Mouse (Mus musculus) intestine, embryonic 14.5 days (tissue): ENCODE results near the gene Ttbk2. TPM values are rescaled to one million over a fixed set of nuclear protein-coding genes. Genes with fewer than 3 reads are reported as not detected.

Experiments
- ATAC-seq: fragments of 200-750 bp; cut with Nextera tagmentation; replicated peaks from 2 replicates; pipeline ENCODE4 v1.8.0; 2017; ENCODE audit warnings: low read depth, moderate number of reproducible peaks, moderate TSS enrichment, moderate library complexity; ENCODE audit not compliant: low FRiP score, low TSS enrichment
- DNase-seq: peaks from one replicate; pipeline ENCODE4 v3.0.0-alpha.2; 2018; ENCODE audit warnings: low spot score
- H3K27ac ChIP-seq: fragments of 300-500 bp; sonication (generic); 2 replicates; pipeline ENCODE4 v1.5.1; 2014; ENCODE audit warnings: low read depth, mild to moderate bottlenecking, control low read depth
- H3K27me3 ChIP-seq: fragments of 300-500 bp; sonication (generic); replicated peaks from 2 replicates; pipeline ENCODE4 v1.6.1; 2014; ENCODE audit warnings: low read length, control low read depth; ENCODE audit not compliant: control insufficient read depth, insufficient read depth
- H3K36me3 ChIP-seq: fragments of 300-500 bp; sonication (generic); 2 replicates; pipeline ENCODE4 v1.6.1; 2014; ENCODE audit warnings: low read length, control low read depth; ENCODE audit not compliant: control insufficient read depth, insufficient read depth
- H3K4me1 ChIP-seq: fragments of 300-500 bp; sonication (generic); replicated peaks from 2 replicates; pipeline ENCODE4 v1.6.1; 2014; ENCODE audit warnings: low read length, control low read depth, mixed read lengths; ENCODE audit not compliant: control insufficient read depth, insufficient read depth
- H3K4me2 ChIP-seq: fragments of 300-500 bp; sonication (generic); 2 replicates; pipeline ENCODE4 v1.6.1; 2014; ENCODE audit warnings: low read length
- H3K4me3 ChIP-seq: fragments of 300-500 bp; sonication (generic); 2 replicates; pipeline ENCODE4 v1.5.1; 2014; ENCODE audit warnings: low read depth, low read length, control low read depth, mixed read lengths
- H3K9ac ChIP-seq: fragments of 300-500 bp; sonication (generic); 2 replicates; pipeline ENCODE4 v1.6.1; 2014; ENCODE audit warnings: mild to moderate bottlenecking, low read length
- H3K9me3 ChIP-seq: fragments of 300-500 bp; sonication (generic); 2 replicates; pipeline ENCODE4 v1.6.1; 2016; ENCODE audit warnings: low read length, control low read depth; ENCODE audit not compliant: control insufficient read depth
- WGBS: fragments of 180-500 bp; shearing (Covaris S2); extraction: QIAGEN DNeasy Blood & Tissue Kit; methylation state at CpG from one replicate; pipeline ENCODE4 v1.1.7; 2014; 5-methylcytosine and 5-hydroxymethylcytosine counted together
- polyA plus RNA-seq: library from polyadenylated mRNA; unstranded; fragments of >200 nt; fragmentation: Nextera tagmentation; extraction: Ambion mirVana; gene quantifications from 2 replicates; pipeline ENCODE4 v1.2.1, GENCODE M21; 2014

The Ttbk2 gene
- polyA plus RNA-seq, 1 experiment from 2014 or later, result 4.9 TPM

GRCm38 (mm10) chr2:120860699-120861098, 10.3 kb upstream of the Ttbk2 start:
- Histone ChIP-seq H3K4me1 (no peaks in the 10 kb centered on the region), H3K27ac (no peak overlapping the region), H3K9ac (no peak overlapping the region), H3K9me3 (no peaks in the 10 kb centered on the region), H3K27me3 (no peaks in the 10 kb centered on the region), H3K36me3 (peaks cover 43% of the 10 kb centered on the region), H3K4me3 (no peak overlapping the region), H3K4me2 (no peak overlapping the region)
- no peak for DNase-seq
- 50% methylated on average over 1 of the region's 1 CpGs for whole genome bisulfite sequencing
- no peak for ATAC-seq

- Histone ChIP-seq H3K4me3 (no peak overlapping the region), H3K27ac (no peak overlapping the region), H3K4me1 (no peaks in the 10 kb centered on the region), H3K9me3 (no peaks in the 10 kb centered on the region), H3K27me3 (no peaks in the 10 kb centered on the region), H3K36me3 (peaks cover 28% of the 10 kb centered on the region), H3K9ac (no peak overlapping the region), H3K4me2 (no peak overlapping the region)
- WGBS, result 89% methylated on average over 3 of the region's 3 CpGs
- DNase-seq, result no peak
- ATAC-seq, result no peak
Measured at GRCm38 (mm10) chr2:120858131-120858530, 7.7 kb upstream of the Ttbk2 start.

GRCm38 (mm10) chr2:120853151-120853550, 2.7 kb upstream of the Ttbk2 start:
- no peak for DNase-seq
- H3K27ac ChIP-seq, result no peak overlapping the region
- WGBS, result 79% methylated on average over 3 of the region's 3 CpGs
- H3K4me2 ChIP-seq, result no peak overlapping the region
- H3K9me3 ChIP-seq, result no peaks in the 10 kb centered on the region
- no peaks in the 10 kb centered on the region for H3K27me3 ChIP-seq
- H3K9ac ChIP-seq, result no peak overlapping the region
- no peak overlapping the region for H3K4me3 ChIP-seq
- ATAC-seq, result no peak
- H3K4me1 ChIP-seq, result peaks cover 7% of the 10 kb centered on the region; the same call in 1 of the 2 replicates
- H3K36me3 ChIP-seq, result no peaks in the 10 kb centered on the region

- WGBS, result 16% methylated on average over 1 of the region's 1 CpGs
- Histone ChIP-seq H3K4me3 (no peak overlapping the region), H3K27me3 (no peaks in the 10 kb centered on the region), H3K4me1 (peaks cover 7% of the 10 kb centered on the region; the same call in 1 of the 2 replicates), H3K4me2 (no peak overlapping the region), H3K9ac (no peak overlapping the region), H3K36me3 (no peaks in the 10 kb centered on the region), H3K27ac (no peak overlapping the region), H3K9me3 (no peaks in the 10 kb centered on the region)
- DNase-seq, result no peak
- no peak for ATAC-seq
Measured at GRCm38 (mm10) chr2:120852626-120853025, 2.2 kb upstream of the Ttbk2 start.

- DNase-seq, result peak; percentile 83
- no peaks in the 10 kb centered on the region for H3K27me3 ChIP-seq
- 1% methylated on average over 44 of the region's 71 CpGs for WGBS
- peak; percentile 75 for ATAC-seq
- H3K27ac ChIP-seq, result no peak within 1 kb of the TSS
- H3K9me3 ChIP-seq, result no peaks in the 10 kb centered on the region
- no peaks in the 10 kb centered on the region for H3K36me3 ChIP-seq
- peak within 1 kb of the TSS; percentile 88 for H3K4me2 ChIP-seq
- peak within 1 kb of the TSS; percentile 88 for H3K4me3 ChIP-seq
- H3K4me1 ChIP-seq, result peaks cover 7% of the 10 kb centered on the region; the same call in 1 of the 2 replicates
- peak within 1 kb of the TSS; percentile 71 for H3K9ac ChIP-seq
Measured at GRCm38 (mm10) chr2:120849449-120850423, 668 bp downstream of the Ttbk2 start, which contains the start of gene Cdan1. TSS of gene Cdan1 (minus strand) at chr2:120850128.

GRCm38 (mm10) chr2:120845280-120845679, 5.1 kb downstream of the Ttbk2 start:
- no peak for ATAC-seq

GRCm38 (mm10) chr2:120843990-120844389, 6.4 kb downstream of the Ttbk2 start:
- ATAC-seq, result no peak
- 81% methylated on average over 4 of the region's 4 CpGs for WGBS
- no peaks in the 10 kb centered on the region for H3K36me3 ChIP-seq

More at GRCm38 (mm10) chr2:120845280-120845679, 5.1 kb downstream of the Ttbk2 start:
- H3K9me3 ChIP-seq, result no peaks in the 10 kb centered on the region
- no peaks in the 10 kb centered on the region for H3K27me3 ChIP-seq
- DNase-seq, result no peak
- no peak overlapping the region for H3K4me2 ChIP-seq
- no peak overlapping the region for H3K4me3 ChIP-seq
- WGBS, result 94% methylated on average over 1 of the region's 1 CpGs
- H3K27ac ChIP-seq, result no peak overlapping the region
- peaks cover 5% of the 10 kb centered on the region; the same call in 1 of the 2 replicates for H3K4me1 ChIP-seq
- no peaks in the 10 kb centered on the region for H3K36me3 ChIP-seq
- H3K9ac ChIP-seq, result no peak overlapping the region

GRCm38 (mm10) chr2:120841211-120841610, 9.2 kb downstream of the Ttbk2 start:
- H3K4me2 ChIP-seq, result no peak overlapping the region
- no peak overlapping the region for H3K4me3 ChIP-seq
- 85% methylated on average over 1 of the region's 1 CpGs for WGBS
- H3K27ac ChIP-seq, result no peak overlapping the region
- ATAC-seq (no peak), DNase-seq (no peak)
- no peak overlapping the region for H3K9ac ChIP-seq
- H3K9me3 ChIP-seq, result no peaks in the 10 kb centered on the region
- H3K4me1 ChIP-seq, result no peaks in the 10 kb centered on the region
- H3K36me3 ChIP-seq, result no peaks in the 10 kb centered on the region
- H3K27me3 ChIP-seq, result no peaks in the 10 kb centered on the region

More at GRCm38 (mm10) chr2:120843990-120844389, 6.4 kb downstream of the Ttbk2 start:
- no peaks in the 10 kb centered on the region for H3K27me3 ChIP-seq
- H3K4me3 ChIP-seq, result no peak overlapping the region
- no peak overlapping the region for H3K4me2 ChIP-seq
- H3K9me3 ChIP-seq, result no peaks in the 10 kb centered on the region
- H3K9ac ChIP-seq, result no peak overlapping the region
- DNase-seq, result no peak
- H3K4me1 ChIP-seq, result peaks cover under 1% of the 10 kb centered on the region; the same call in 1 of the 2 replicates
- no peak overlapping the region for H3K27ac ChIP-seq
